Mouse (Mus musculus) kidney, adult 2 months (tissue): ENCODE results near the gene Dchs1.

Experiments
- CTCF ChIP-seq: fragments of 200-500 bp; conservative IDR thresholded peaks from 2 replicates; pipeline ENCODE4 v1.5.1; 2011; ENCODE audit warnings: low read depth, mild to moderate bottlenecking, control low read depth, low read length, moderate library complexity, mixed read lengths; ENCODE audit not compliant: insufficient read depth, insufficient read length
- POLR2A ChIP-seq: fragments of 200-500 bp; IDR thresholded peaks from one replicate; pipeline ENCODE4 v1.6.1; 2011; ENCODE audit warnings: low read depth, low read length, control low read depth

- TF ChIP-seq CTCF (no peak), POLR2A (peak; percentile 11)
Measured at GRCm38 (mm10) chr7:105751491-105752433, 35.7 kb downstream of the Dchs1 start, which contains the start of gene Tpp1.
